Mouse (Mus musculus) CH12.LX (cell line): Measurements from ENCODE around the gene Thsd4. TPM values are rescaled to one million over a fixed set of nuclear protein-coding genes. Genes with fewer than 3 reads are reported as not detected.

Source experiments
- DNase-seq: peaks from one replicate; pipeline ENCODE4 v3.0.0-alpha.2; 2013; ENCODE audit errors: extremely low read depth
- H3K27ac ChIP-seq: 2 replicates; pipeline ENCODE4 v1.5.1; 2012; ENCODE audit warnings: low read depth, mild to moderate bottlenecking, control low read depth, moderate library complexity; ENCODE audit not compliant: insufficient read depth
- H3K27me3 ChIP-seq: replicated peaks from 2 replicates; pipeline ENCODE3; 2012; ENCODE audit warnings: inconsistent platforms
- H3K36me3 ChIP-seq, 2 experiments: replicated peaks in 1 of 2; 2 replicates each; pipeline versions ENCODE3 to v1.6.1; 2012; ENCODE audit warnings: inconsistent platforms in 1 of 2, low read length in 1 of 2, mild to moderate bottlenecking in 1 of 2, mixed read lengths in 1 of 2, moderate library complexity in 1 of 2; ENCODE audit not compliant: control insufficient read depth in 1 of 2, insufficient read depth in 1 of 2
- H3K4me1 ChIP-seq, 2 experiments: 2 replicates each; pipeline ENCODE4 v1.6.1; 2012; ENCODE audit warnings: inconsistent platforms in 1 of 2, moderate library complexity in 1 of 2; ENCODE audit not compliant: insufficient read depth in 2 of 2, control insufficient read depth in 1 of 2
- H3K4me2 ChIP-seq: 2 replicates; pipeline ENCODE4 v1.6.1; 2012; ENCODE audit warnings: low read depth, mild to moderate bottlenecking, control low read depth; ENCODE audit not compliant: poor library complexity, insufficient read depth, severe bottlenecking
- H3K4me3 ChIP-seq, 3 experiments: fragments of 150-350 bp in 1 of 3; sonication (generic) in 1 of 3; replicated peaks in 1 of 3; 2 replicates each; pipeline versions ENCODE3 to v1.5.1; 2011 to 2012; ENCODE audit warnings: low read depth in 2 of 3, low read length in 2 of 3, mild to moderate bottlenecking in 2 of 3, moderate library complexity in 2 of 3, control low read depth in 1 of 3, improper control_type of control experiment in 1 of 3, inconsistent platforms in 1 of 3, mixed read lengths in 1 of 3; ENCODE audit not compliant: poor library complexity in 1 of 3
- H3K79me2 ChIP-seq: replicated peaks from 2 replicates; pipeline ENCODE4 v1.6.1; 2012; ENCODE audit warnings: mild to moderate bottlenecking, moderate library complexity; ENCODE audit not compliant: control insufficient read depth, poor library complexity, insufficient read depth, severe bottlenecking; ENCODE audit errors: extremely low read depth
- H3K9ac ChIP-seq: 2 replicates; pipeline ENCODE4 v1.6.1; 2012; ENCODE audit warnings: low read depth, mild to moderate bottlenecking, control low read depth, moderate library complexity; ENCODE audit not compliant: insufficient read depth
- H3K9me3 ChIP-seq: replicated peaks from 2 replicates; pipeline ENCODE3; 2012; ENCODE audit warnings: low read length, inconsistent platforms, mixed read lengths
- BHLHE40 ChIP-seq: IDR thresholded peaks from 2 replicates; pipeline ENCODE4 v1.6.1; 2011; ENCODE audit warnings: mild to moderate bottlenecking, low read depth, low read length, improper control_type of control experiment
- CHD2 ChIP-seq: IDR thresholded peaks from 2 replicates; pipeline ENCODE4 v1.6.1; 2011; ENCODE audit warnings: low read length, improper control_type of control experiment
- CTCF ChIP-seq, 2 experiments: IDR thresholded peaks in 1 of 2; conservative IDR thresholded peaks in 1 of 2; 2 replicates each; pipeline ENCODE4 v1.5.1; 2011 to 2012; ENCODE audit warnings: low read depth in 2 of 2, low read length in 2 of 2, improper control_type of control experiment in 1 of 2, inconsistent platforms in 1 of 2, mild to moderate bottlenecking in 1 of 2, moderate library complexity in 1 of 2
- E2F4 ChIP-seq: IDR thresholded peaks from 2 replicates; pipeline ENCODE4 v1.6.1; 2011; ENCODE audit warnings: low read depth, low read length, improper control_type of control experiment; ENCODE audit not compliant: insufficient replicate concordance
- ELF1 ChIP-seq: IDR thresholded peaks from 2 replicates; pipeline ENCODE4 v1.6.1; 2014; ENCODE audit warnings: low read depth, mild to moderate bottlenecking, inconsistent platforms, low read length, improper control_type of control experiment
- EP300 ChIP-seq: IDR thresholded peaks from 2 replicates; pipeline ENCODE4 v1.6.1; 2011; ENCODE audit warnings: low read length, improper control_type of control experiment
- HCFC1 ChIP-seq: IDR thresholded peaks from 2 replicates; pipeline ENCODE4 v1.6.1; 2012; ENCODE audit warnings: low read depth, mild to moderate bottlenecking, inconsistent platforms, low read length, improper control_type of control experiment
- JUND ChIP-seq: conservative IDR thresholded peaks from 2 replicates; pipeline ENCODE4 v1.6.1; 2011; ENCODE audit warnings: low read depth, low read length, improper control_type of control experiment
- MAFK ChIP-seq: IDR thresholded peaks from 2 replicates; pipeline ENCODE4 v1.6.1; 2011; ENCODE audit warnings: low read length, improper control_type of control experiment; ENCODE audit not compliant: insufficient replicate concordance
- MAX ChIP-seq: IDR thresholded peaks from 2 replicates; pipeline ENCODE4 v1.6.1; 2011; ENCODE audit warnings: low read length, improper control_type of control experiment
- MEF2A ChIP-seq: IDR thresholded peaks from 2 replicates; pipeline ENCODE4 v1.6.1; 2014; ENCODE audit warnings: low read depth, mild to moderate bottlenecking, inconsistent platforms, low read length, improper control_type of control experiment, borderline replicate concordance
- MXI1 ChIP-seq: IDR thresholded peaks from 2 replicates; pipeline ENCODE4 v1.6.1; 2011; ENCODE audit warnings: mild to moderate bottlenecking, low read depth, low read length, improper control_type of control experiment
- MYC ChIP-seq: IDR thresholded peaks from 2 replicates; pipeline ENCODE4 v1.6.1; 2011; ENCODE audit warnings: low read depth, mild to moderate bottlenecking, improper control_type of control experiment, low read length
- PAX5 ChIP-seq: IDR thresholded peaks from 2 replicates; pipeline ENCODE4 v1.6.1; 2012; ENCODE audit warnings: low read length, inconsistent platforms, mixed read lengths
- POLR2A ChIP-seq: IDR thresholded peaks from 2 replicates; pipeline ENCODE4 v1.6.1; 2011; ENCODE audit warnings: low read depth, mild to moderate bottlenecking, improper control_type of control experiment, low read length
- POLR2AphosphoS2 ChIP-seq: IDR thresholded peaks from 2 replicates; pipeline ENCODE4 v1.6.1; 2011; ENCODE audit warnings: low read depth, low read length, improper control_type of control experiment
- RAD21 ChIP-seq: IDR thresholded peaks from 2 replicates; pipeline ENCODE4 v1.6.1; 2011; ENCODE audit warnings: low read depth, mild to moderate bottlenecking, low read length, improper control_type of control experiment, moderate library complexity
- SMC3 ChIP-seq: IDR thresholded peaks from 2 replicates; pipeline ENCODE4 v1.6.1; 2011; ENCODE audit warnings: low read depth, low read length, improper control_type of control experiment
- TCF12 ChIP-seq: IDR thresholded peaks from 2 replicates; pipeline ENCODE4 v1.6.1; 2014; ENCODE audit warnings: low read depth, mild to moderate bottlenecking, inconsistent platforms, low read length, improper control_type of control experiment
- USF1 ChIP-seq: IDR thresholded peaks from 2 replicates; pipeline ENCODE4 v1.6.1; 2014; ENCODE audit warnings: low read depth, mild to moderate bottlenecking, inconsistent platforms, low read length, improper control_type of control experiment
- USF2 ChIP-seq: conservative IDR thresholded peaks from 2 replicates; pipeline ENCODE4 v1.6.1; 2011; ENCODE audit warnings: low read depth, low read length, improper control_type of control experiment
- ZC3H11A ChIP-seq: IDR thresholded peaks from 2 replicates; pipeline ENCODE4 v1.6.1; 2012; ENCODE audit warnings: low read depth, mild to moderate bottlenecking, inconsistent platforms, low read length, improper control_type of control experiment
- ZKSCAN1 ChIP-seq: IDR thresholded peaks from 2 replicates; pipeline ENCODE4 v1.6.1; 2012; ENCODE audit warnings: low read depth, inconsistent platforms, low read length, improper control_type of control experiment, borderline replicate concordance
- ZMIZ1 ChIP-seq: IDR thresholded peaks from 2 replicates; pipeline ENCODE4 v1.6.1; 2012; ENCODE audit warnings: low read depth, mild to moderate bottlenecking, inconsistent platforms, low read length, improper control_type of control experiment
- ZNF384 ChIP-seq: IDR thresholded peaks from 2 replicates; pipeline ENCODE4 v1.6.1; 2012; ENCODE audit warnings: low read depth, low read length, improper control_type of control experiment, inconsistent platforms
- dilution Hi-C: fragments of 300-500 bp; cut with MboI; formaldehyde crosslinking; loops from 2 replicates; pipeline ENCODE4 v1.14.3; 2020; ENCODE audit warnings: low sequenced_read_pairs; ENCODE audit not compliant: extremely low pct_unique_long_range_greater_than_20kb, extremely low pct_ligation_motif_present
- in situ Hi-C: fragments of 300-500 bp; cut with MboI; formaldehyde crosslinking; loops from 3 replicates; pipeline ENCODE4 v1.14.3; 2019; ENCODE audit warnings: low sequenced_read_pairs, low pct_ligation_motif_present, low pct_unique_long_range_greater_than_20kb, mixed read lengths
- polyA plus RNA-seq: library from polyadenylated mRNA; unstranded; fragments of >175 nt; gene quantifications from 2 replicates; pipeline ENCODE4 v1.2.1, GENCODE M21; 2012; ENCODE audit warnings: low read depth; ENCODE audit not compliant: insufficient read length
- total RNA-seq, 2 experiments: library from RNA; depleted of rRNA; stranded (reverse); fragments of 300-350 nt in 1 of 2; fragments of >200 nt in 1 of 2; gene quantifications; 2 replicates each; pipeline ENCODE4 v1.2.3; 2012 to 2014

Gene Thsd4
- total and polyA plus RNA-seq, 3 experiments, result not detected

- Histone ChIP-seq H3K36me3 (no peaks in the 10 kb centered on the region), H3K4me1 (peaks cover 5 to 22% of the 10 kb centered on the region in 2 experiments), H3K79me2 (no peaks in the 10 kb centered on the region), H3K4me2 (peak overlapping the region; percentile 16; the same call in 1 of the 2 replicates), H3K4me3 (no peak overlapping the region), H3K9ac (no peak overlapping the region), H3K27ac (no peak overlapping the region), H3K27me3 (no peaks in the 10 kb centered on the region), H3K9me3 (no peaks in the 10 kb centered on the region)
- DNase-seq, result no peak
- TF ChIP-seq POLR2A (no peak), ZNF384 (no peak), ZKSCAN1 (no peak), JUND (no peak), RAD21 (no peak), USF1 (no peak), MXI1 (no peak), E2F4 (no peak), BHLHE40 (no peak), TCF12 (no peak)
- in situ Hi-C loops (no loop called here), dilution Hi-C loops (no loop called here)
Observed at GRCm38 (mm10) chr9:60492275-60492974, 29.4 kb downstream of the Thsd4 start.

GRCm38 (mm10) chr9:60491489-60492100, 30.3 kb downstream of the Thsd4 start:
- Histone ChIP-seq H3K36me3 (no peaks in the 10 kb centered on the region), H3K9me3 (no peaks in the 10 kb centered on the region), H3K4me1 (peaks cover 5 to 22% of the 10 kb centered on the region in 2 experiments), H3K27ac (no peak overlapping the region), H3K9ac (no peak overlapping the region), H3K27me3 (no peaks in the 10 kb centered on the region), H3K79me2 (no peaks in the 10 kb centered on the region), H3K4me3 (no peak overlapping the region), H3K4me2 (no peak overlapping the region)
- DNase-seq, result no peak
- in situ Hi-C loops (no loop called here), dilution Hi-C loops (no loop called here)
- no peak for TF ChIP-seq E2F4
- TF ChIP-seq MAFK, result no peak
- no peak for TF ChIP-seq CHD2

DNA sequence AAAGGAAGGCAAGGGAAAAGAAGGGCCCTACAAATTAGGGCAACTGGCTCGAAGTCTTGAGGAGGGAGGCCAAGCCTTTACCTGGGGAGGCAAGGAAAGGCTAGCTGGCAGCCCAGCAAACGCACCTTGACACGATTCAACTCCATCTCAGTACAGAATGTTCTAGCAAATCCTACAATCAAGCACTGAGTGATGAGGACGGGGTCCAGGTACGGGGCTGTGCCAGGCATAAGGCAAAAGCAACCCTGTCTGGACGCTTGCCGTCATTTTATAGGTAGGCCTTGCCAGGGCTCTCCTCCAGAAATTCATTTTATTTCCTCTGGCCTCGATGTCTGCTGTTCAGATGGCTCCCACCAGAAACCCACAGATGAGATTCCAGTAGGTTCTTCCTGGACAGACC, 30.8 kb downstream of the Thsd4 start:
- no peaks in the 10 kb centered on the region for H3K27me3 ChIP-seq
- dilution Hi-C loops, result no loop called here
- no peak for DNase-seq

More for the DNA sequence above, 30.8 kb downstream of the Thsd4 start:
- TF ChIP-seq ELF1 (no peak), USF2 (no peak), POLR2AphosphoS2 (no peak), SMC3 (no peak), PAX5 (no peak), CTCF (conservative IDR thresholded peaks at IDR 0.05 in 1 of 2, IDR thresholded peaks at IDR 0.05 in 1 of 2; ENCODE audit: low read depth in 2 of 2, low read length in 2 of 2) (no peak), ZMIZ1 (no peak), ZC3H11A (no peak), MYC (no peak), USF1 (no peak), JUND (no peak), MEF2A (no peak), BHLHE40 (no peak), MAX (no peak), HCFC1 (no peak), EP300 (no peak)
- in situ Hi-C loops, result no loop called here
- H3K9me3 ChIP-seq, result no peaks in the 10 kb centered on the region
- H3K4me1 ChIP-seq, result peaks cover 5 to 22% of the 10 kb centered on the region in 2 experiments
- H3K79me2 ChIP-seq, result no peaks in the 10 kb centered on the region
- no peak overlapping the region for H3K9ac ChIP-seq
- no peak overlapping the region for H3K27ac ChIP-seq
- no peaks in the 10 kb centered on the region for H3K36me3 ChIP-seq
- no peak overlapping the region for H3K4me2 ChIP-seq
- no peak overlapping the region for H3K4me3 ChIP-seq
